24 mouse cellular contexts compared by ENCODE assay signal in the genomic region with DNA sequence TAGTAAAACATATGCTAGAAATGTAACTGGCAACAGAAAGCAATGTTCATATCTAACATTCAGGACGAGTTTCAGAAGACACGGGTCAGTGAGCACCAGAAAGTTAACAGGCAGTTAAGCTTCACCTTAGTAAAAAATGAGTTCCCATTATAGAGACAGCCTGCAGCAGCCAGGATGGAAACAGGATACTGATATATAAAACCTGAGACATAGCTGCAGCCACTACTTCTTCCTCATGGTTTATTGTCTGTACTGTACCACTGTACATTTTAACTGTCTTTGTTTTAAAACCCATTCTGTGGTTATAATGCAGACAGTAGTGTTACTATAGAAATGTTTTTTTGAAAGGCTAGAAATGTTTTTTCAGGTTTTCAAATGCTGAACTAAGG. TPM values are rescaled to one million over a fixed set of nuclear protein-coding genes. Genes with fewer than 3 reads are reported as not detected.
A peak's percentile ranks its signal among the peaks of the same experiment; 100 is the strongest.
DNase-seq lines count a peak whose midpoint lies in the region; ATAC-seq and TF ChIP-seq lines count a peak whose summit lies in the region.
"Had no signal": no experiment of that assay in that cellular context is flagged by ENCODE, and none has a peak within 500 bp of the region (broad histone marks: within the 10 kb centered on the region; RNA-seq: fewer than 3 reads in every experiment).

No protein-coding gene starts in this region.

- H3K9me3 ChIP-seq in kidney, embryonic 15.5 days (replicated peaks): no peaks in the 10 kb centered on the region
- H3K9me3 ChIP-seq in kidney, postnatal 0 days (replicated peaks; ENCODE audit: low read length): no peaks in the 10 kb centered on the region
- H3K9me3 ChIP-seq: embryonic facial prominence, embryonic 10.5 days; embryonic facial prominence, embryonic 12.5 days; forebrain, embryonic 13.5 days; forebrain, embryonic 15.5 days; G1E had no signal

- DNase-seq in kidney, adult 2 months: peak; percentile 14
- no peak for DNase-seq in kidney, adult 18-20 months
- DNase-seq in kidney, postnatal 10 days: no peak
- DNase-seq in kidney, postnatal 0 days (ENCODE audit: low spot score): peak; percentile 62
- no peak for DNase-seq in kidney, postnatal 36 days
- DNase-seq: adrenal gland, adult 8-10 months; adrenal gland, postnatal 14 days; adrenal gland, postnatal 36 days; B cell, adult 2 months; cerebellum, adult 11-12 months; cerebellum, adult 2 months; cerebellum, adult 9-10 months; cerebellum, postnatal 10 days; cerebellum, postnatal 25 days had no signal

- no peak for TF ChIP-seq POLR2A in kidney, adult 2 months (IDR thresholded peaks at IDR 0.05; ENCODE audit: low read depth, low read length)

- ATAC-seq in kidney, embryonic 15.5 days (replicated peaks; ENCODE audit: low FRiP score): peak; percentile 86
- ATAC-seq in kidney, postnatal 0 days (replicated peaks; ENCODE audit: low FRiP score, low read depth): peak; percentile 45; the same call in 1 of the 2 replicates
- ATAC-seq: activated CD4-positive, CD25-positive, alpha-beta regulatory T cell, adult 4 months; CD4-positive, CD25-positive, alpha-beta regulatory T cell, adult 4 months; forebrain, embryonic 13.5 days; Patski had no signal

- no peaks in the 10 kb centered on the region for H3K4me1 ChIP-seq in kidney, adult 2 months (ENCODE audit: control insufficient read depth, insufficient read depth, low read length)
- H3K4me1 ChIP-seq in kidney, embryonic 15.5 days: 0 out of 2 replicates have a peak, but pooled peaks cover 2% of the 10 kb centered on the region
- H3K4me1 ChIP-seq in kidney, postnatal 0 days (replicated peaks; ENCODE audit: insufficient read depth, low read length): no peaks in the 10 kb centered on the region
- H3K4me1 ChIP-seq: embryonic facial prominence, embryonic 10.5 days; embryonic facial prominence, embryonic 12.5 days; forebrain, embryonic 13.5 days; forebrain, embryonic 15.5 days had no signal

- peaks cover 19% of the 10 kb centered on the region for H3K36me3 ChIP-seq in kidney, adult 2 months (ENCODE audit: control insufficient read depth, insufficient read depth, low read length)
- peaks cover 84% of the 10 kb centered on the region for H3K36me3 ChIP-seq in kidney, embryonic 15.5 days
- H3K36me3 ChIP-seq in kidney, postnatal 0 days (ENCODE audit: insufficient read depth, low read length): peaks cover 54% of the 10 kb centered on the region

- H3K4me2 ChIP-seq in kidney, embryonic 15.5 days: no peak overlapping the region
- no peak overlapping the region for H3K4me2 ChIP-seq in kidney, postnatal 0 days (ENCODE audit: low read length)
- H3K4me2 ChIP-seq: embryonic facial prominence, embryonic 12.5 days; forebrain, embryonic 13.5 days; forebrain, embryonic 15.5 days had no signal

- H3K4me3 ChIP-seq in kidney, adult 2 months (ENCODE audit: insufficient read depth, low read depth, low read length): no peak overlapping the region
- H3K4me3 ChIP-seq in kidney, embryonic 15.5 days (replicated peaks): no peak overlapping the region
- no peak overlapping the region for H3K4me3 ChIP-seq in kidney, postnatal 0 days (replicated peaks; ENCODE audit: low read depth, low read length)
- H3K4me3 ChIP-seq: embryonic facial prominence, embryonic 10.5 days; embryonic facial prominence, embryonic 12.5 days; forebrain, embryonic 13.5 days; forebrain, embryonic 15.5 days had no signal

- H3K27me3 ChIP-seq in kidney, adult 2 months (replicated peaks; ENCODE audit: control insufficient read depth, insufficient read depth, low read length): no peaks in the 10 kb centered on the region
- H3K27me3 ChIP-seq in kidney, embryonic 15.5 days: no peaks in the 10 kb centered on the region
- no peaks in the 10 kb centered on the region for H3K27me3 ChIP-seq in kidney, postnatal 0 days (ENCODE audit: insufficient read depth, low read length)
- H3K27me3 ChIP-seq: CH12.LX; embryonic facial prominence, embryonic 12.5 days; forebrain, embryonic 13.5 days; forebrain, embryonic 15.5 days; Patski had no signal

- WGBS in kidney, adult 2 months: 31% methylated on average over 2 of the region's 2 CpGs
- WGBS in kidney, embryonic 15.5 days: 44% methylated on average over 2 of the region's 2 CpGs
- WGBS in kidney, postnatal 0 days: 39% methylated on average over 2 of the region's 2 CpGs

- TF ChIP-seq CTCF in kidney, adult 2 months (conservative IDR thresholded peaks at IDR 0.05; ENCODE audit: insufficient read depth, insufficient read length, low read depth, low read length): no peak
- no peak for TF ChIP-seq CTCF in kidney, postnatal 0 days (IDR thresholded peaks at IDR 0.05; ENCODE audit: low read depth)

- H3K27ac ChIP-seq in kidney, adult 2 months (ENCODE audit: insufficient read depth, low read depth, low read length): no peak overlapping the region
- peak overlapping the region; percentile 37 for H3K27ac ChIP-seq in kidney, embryonic 15.5 days
- H3K27ac ChIP-seq in kidney, postnatal 0 days: no peak overlapping the region
- H3K27ac ChIP-seq: embryonic facial prominence, embryonic 10.5 days; embryonic facial prominence, embryonic 12.5 days; forebrain, embryonic 13.5 days; forebrain, embryonic 15.5 days had no signal

- H3K9ac ChIP-seq in kidney, embryonic 15.5 days: no peak overlapping the region
- no peak overlapping the region for H3K9ac ChIP-seq in kidney, postnatal 0 days (ENCODE audit: low read depth, low read length)
- H3K9ac ChIP-seq: embryonic facial prominence, embryonic 12.5 days; forebrain, embryonic 13.5 days; forebrain, embryonic 15.5 days had no signal

RNA-seq across cellular contexts. Expression of a gene that starts 7.1 kb away (rescaled TPM):
- polyA plus RNA-seq in kidney, adult 2 months (2012; rRNA removed): 112 and 123 TPM in 2 replicates
- 120 and 123 TPM in 2 replicates for polyA plus RNA-seq in kidney, embryonic 15.5 days (2015; fragmentation: Nextera tagmentation; extraction: Ambion mirVana)
- 127 and 141 TPM in 2 replicates for polyA plus RNA-seq in kidney, postnatal 0 days (2015; fragmentation: Nextera tagmentation; extraction: Ambion mirVana)

RNA-seq across cellular contexts. Expression of a gene that starts 18.2 kb away (rescaled TPM):
- polyA plus RNA-seq in kidney, adult 2 months (2012; rRNA removed): 1.5 and 2.4 TPM in 2 replicates
- 38.4 and 42.3 TPM in 2 replicates for polyA plus RNA-seq in kidney, embryonic 15.5 days (2015; fragmentation: Nextera tagmentation; extraction: Ambion mirVana)
- 33.8 and 35.2 TPM in 2 replicates for polyA plus RNA-seq in kidney, postnatal 0 days (2015; fragmentation: Nextera tagmentation; extraction: Ambion mirVana)

Comparison
In these comparisons a context has a peak if more than half of its experiments do, and no peak if none do; other contexts are left out.
1. DNase-seq: peak in kidney, adult 2 months (single experiment) and kidney, postnatal 0 days (single experiment); none in kidney, adult 18-20 months (single experiment), kidney, postnatal 10 days (single experiment) and kidney, postnatal 36 days (0 of 2).
2. RNA of a gene that starts 18.2 kb away (polyA plus RNA-seq): 38.4 to 42.3 TPM in kidney, embryonic 15.5 days and 33.8 to 35.2 TPM in kidney, postnatal 0 days; 1.5 to 2.4 TPM in kidney, adult 2 months; every median in the first group is over 10 times any median in the second.